ENCODE assay signal across 9 mouse cellular contexts in the genomic region with DNA sequence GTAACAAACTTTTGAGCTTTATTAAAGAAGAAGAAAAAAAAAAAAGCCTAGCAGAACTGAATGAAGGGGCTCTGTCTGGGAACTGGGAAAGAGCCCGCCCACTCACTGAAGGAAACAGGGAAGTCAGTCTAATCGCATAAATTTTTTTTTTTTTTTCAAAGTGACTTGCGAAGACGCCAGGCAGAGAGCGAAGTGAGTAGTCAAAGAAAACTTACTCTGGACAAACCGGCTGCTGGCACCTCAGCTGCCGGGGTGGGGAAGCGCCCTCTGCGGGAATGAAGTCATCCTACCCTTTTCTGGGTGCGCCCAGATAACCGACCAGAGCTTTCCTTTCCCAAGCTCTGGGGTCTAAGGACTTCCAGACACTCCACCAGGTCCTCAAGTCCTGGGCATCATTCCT. TPM values are rescaled to one million over a fixed set of nuclear protein-coding genes. Genes with fewer than 3 reads are reported as not detected.
DNase-seq lines count a peak whose midpoint lies in the region; ATAC-seq and TF ChIP-seq lines count a peak whose summit lies in the region.
"Had no signal": no experiment of that assay in that cellular context is flagged by ENCODE, and none has a peak within 500 bp of the region (broad histone marks: within the 10 kb centered on the region; RNA-seq: fewer than 3 reads in every experiment).

No protein-coding gene starts in this region.

- H3K36me3 ChIP-seq in forebrain, embryonic 16.5 days (ENCODE audit: control insufficient read depth, insufficient read depth), result no peaks in the 10 kb centered on the region
- H3K36me3 ChIP-seq in intestine, embryonic 15.5 days, result no peaks in the 10 kb centered on the region
- peaks cover 3% of the 10 kb centered on the region; the same call in 1 of the 2 replicates for H3K36me3 ChIP-seq in liver, embryonic 16.5 days (ENCODE audit: control insufficient read depth, insufficient read depth)
- H3K36me3 ChIP-seq in neural tube, embryonic 13.5 days, result no peaks in the 10 kb centered on the region

- no peaks in the 10 kb centered on the region for H3K9me3 ChIP-seq in forebrain, embryonic 16.5 days (ENCODE audit: control insufficient read depth, low read length)
- H3K9me3 ChIP-seq in intestine, embryonic 15.5 days, result no peaks in the 10 kb centered on the region
- no peaks in the 10 kb centered on the region for H3K9me3 ChIP-seq in liver, embryonic 16.5 days (replicated peaks; ENCODE audit: control insufficient read depth, low read length)
- no peaks in the 10 kb centered on the region for H3K9me3 ChIP-seq in neural tube, embryonic 13.5 days

- TF ChIP-seq CTCF in layer of hippocampus, adult 2 months (conservative IDR thresholded peaks at IDR 0.05), result peak; percentile 72

- WGBS in forebrain, embryonic 16.5 days, result 3% methylated on average over 11 of the region's 11 CpGs
- WGBS in intestine, embryonic 15.5 days, result 4% methylated on average over 11 of the region's 11 CpGs
- WGBS in liver, embryonic 16.5 days (ENCODE audit: insufficient replicate concordance), result 6% methylated on average over 11 of the region's 11 CpGs
- WGBS in neural tube, embryonic 13.5 days, result 3% methylated on average over 11 of the region's 11 CpGs

- peaks cover 28% of the 10 kb centered on the region for H3K27me3 ChIP-seq in forebrain, embryonic 16.5 days (replicated peaks; ENCODE audit: control insufficient read depth, insufficient read depth, low read length)
- H3K27me3 ChIP-seq in intestine, embryonic 15.5 days (replicated peaks), result peaks cover 7% of the 10 kb centered on the region
- peaks cover 25% of the 10 kb centered on the region for H3K27me3 ChIP-seq in liver, embryonic 16.5 days (ENCODE audit: control insufficient read depth, insufficient read depth, low read depth, low read length)
- peaks cover 40% of the 10 kb centered on the region for H3K27me3 ChIP-seq in neural tube, embryonic 13.5 days

- H3K4me2 ChIP-seq in forebrain, embryonic 16.5 days (ENCODE audit: low read length), result peak overlapping the region; percentile 99
- H3K4me2 ChIP-seq in intestine, embryonic 15.5 days (replicated peaks), result peak overlapping the region; percentile 98
- peak overlapping the region; percentile 97 for H3K4me2 ChIP-seq in liver, embryonic 16.5 days (ENCODE audit: low read depth, low read length)
- H3K4me2 ChIP-seq in neural tube, embryonic 13.5 days, result peak overlapping the region; percentile 97

- ATAC-seq in forebrain, embryonic 16.5 days, result no peak
- peak; percentile 39 for ATAC-seq in intestine, embryonic 15.5 days
- no peak for ATAC-seq in liver, embryonic 16.5 days (ENCODE audit: low read depth)
- no peak for ATAC-seq in neural tube, embryonic 13.5 days (ENCODE audit: low read depth)

- peak overlapping the region; percentile 73 for H3K4me3 ChIP-seq in layer of hippocampus, adult 2 months
- H3K4me3 ChIP-seq in forebrain, embryonic 16.5 days (replicated peaks; ENCODE audit: low read length), result peak overlapping the region; percentile 68
- peak overlapping the region; percentile 62 for H3K4me3 ChIP-seq in intestine, embryonic 15.5 days (replicated peaks)
- peak overlapping the region; percentile 80 for H3K4me3 ChIP-seq in liver, embryonic 16.5 days (ENCODE audit: low read depth, low read length)
- H3K4me3 ChIP-seq in neural tube, embryonic 13.5 days, result peak overlapping the region; percentile 70

- H3K9ac ChIP-seq in forebrain, embryonic 16.5 days (replicated peaks; ENCODE audit: low read depth, low read length), result no peak overlapping the region
- no peak overlapping the region for H3K9ac ChIP-seq in intestine, embryonic 15.5 days
- H3K9ac ChIP-seq in liver, embryonic 16.5 days (ENCODE audit: low read depth, low read length), result peak overlapping the region; percentile 91
- H3K9ac ChIP-seq in neural tube, embryonic 13.5 days, result peak overlapping the region; percentile 84; the same call in 1 of the 2 replicates

- no peak overlapping the region for H3K27ac ChIP-seq in layer of hippocampus, adult 2 months
- H3K27ac ChIP-seq in forebrain, embryonic 16.5 days (ENCODE audit: low read length), result no peak overlapping the region
- H3K27ac ChIP-seq in intestine, embryonic 15.5 days, result no peak overlapping the region
- peak overlapping the region; percentile 86; the same call in 1 of the 2 replicates for H3K27ac ChIP-seq in liver, embryonic 16.5 days (ENCODE audit: low read length)
- H3K27ac ChIP-seq in neural tube, embryonic 13.5 days (replicated peaks), result no peak overlapping the region; the same call in 1 of the 2 replicates
- H3K27ac ChIP-seq: macrophage had no signal

- DNase-seq in layer of hippocampus, adult 2 months (ENCODE audit: low spot score in 2 of 2), result no peak
- DNase-seq in layer of hippocampus, adult 9-11 months, result no peak
- peak; percentile 66 for DNase-seq in brain, adult 2 months (ENCODE audit: low read depth, low spot score)
- no peak for DNase-seq in B cell, adult 2 months

- peaks cover 23% of the 10 kb centered on the region for H3K4me1 ChIP-seq in forebrain, embryonic 16.5 days (replicated peaks; ENCODE audit: control insufficient read depth, insufficient read depth, low read length)
- 0 out of 2 replicates have a peak, but pooled peaks cover 9% of the 10 kb centered on the region for H3K4me1 ChIP-seq in intestine, embryonic 15.5 days (replicated peaks)
- H3K4me1 ChIP-seq in liver, embryonic 16.5 days (ENCODE audit: control insufficient read depth, low read depth, low read length), result peaks cover 21% of the 10 kb centered on the region
- peaks cover 40% of the 10 kb centered on the region for H3K4me1 ChIP-seq in neural tube, embryonic 13.5 days (replicated peaks)

RNA-seq across cellular contexts. Expression of a gene that starts 0.9 kb away (rescaled TPM):
- 1 to 10 TPM; 1.7 to 2.2 TPM for total RNA-seq in layer of hippocampus, adult 2 months (2021)
- 1.8 and 3.2 TPM in 2 replicates for polyA plus RNA-seq in forebrain, embryonic 16.5 days (2015; fragmentation: Nextera tagmentation; extraction: Ambion mirVana)
- 6.5 and 7.7 TPM in 2 replicates for polyA plus RNA-seq in intestine, embryonic 15.5 days (2015; fragmentation: Nextera tagmentation; extraction: Ambion mirVana)
- 50.0 and 59.2 TPM in 2 replicates for polyA plus RNA-seq in liver, embryonic 16.5 days (2015; fragmentation: Nextera tagmentation; extraction: Ambion mirVana)
- 6.3 and 6.5 TPM in 2 replicates for polyA plus RNA-seq in neural tube, embryonic 13.5 days (2015; fragmentation: Nextera tagmentation; extraction: Ambion mirVana)

Comparison
In these comparisons a context has a peak if more than half of its experiments do, and no peak if none do; other contexts are left out.
1. H3K9ac ChIP-seq: peak in liver, embryonic 16.5 days (single experiment) and neural tube, embryonic 13.5 days (single experiment); none in forebrain, embryonic 16.5 days (single experiment) and intestine, embryonic 15.5 days (single experiment).
2. Peak in every context shown above with its lines, with median percentiles within 50 percentile points of each other: H3K4me3 ChIP-seq and H3K4me2 ChIP-seq.